Mouse (Mus musculus): ENCODE measurements around the gene Sgo1. TPM values are rescaled to one million over a fixed set of nuclear protein-coding genes. Genes with fewer than 3 reads are reported as not detected.
"Not testable (repeated sequence)": the region's sequence is repeated elsewhere in the genome, so short reads cannot be mapped to it uniquely, and the experiment has no call there.

The Sgo1 gene
- polyA plus RNA-seq, 1 experiment from 2014 or later, result 36.3 TPM

- no peak for DNase-seq (ENCODE audit: low spot score)
- H3K27ac ChIP-seq, result no peak overlapping the region
- H3K36me3 ChIP-seq, result peaks cover 23% of the 10 kb centered on the region
- no peaks in the 10 kb centered on the region for H3K4me1 ChIP-seq (replicated peaks)
- WGBS, result 81% methylated on average over 6 of the region's 6 CpGs
- H3K27me3 ChIP-seq (ENCODE audit: insufficient read depth, poor library complexity, severe bottlenecking), result no peaks in the 10 kb centered on the region
- H3K4me3 ChIP-seq, result no peak overlapping the region
- H3K9me3 ChIP-seq, result no peaks in the 10 kb centered on the region
Measured at GRCm38 (mm10) chr17:53661056-53661840, 27.9 kb downstream of the Sgo1 start.

GRCm38 (mm10) chr17:53659738-53660137 lies 29.4 kb downstream of the Sgo1 start:
- Histone ChIP-seq H3K27ac (no peak overlapping the region), H3K4me3 (no peak overlapping the region), H3K4me1 (replicated peaks) (no peaks in the 10 kb centered on the region), H3K9me3 (no peaks in the 10 kb centered on the region), H3K27me3 (ENCODE audit: insufficient read depth, poor library complexity, severe bottlenecking) (no peaks in the 10 kb centered on the region), H3K36me3 (peaks cover 28% of the 10 kb centered on the region)
- no peak for DNase-seq (ENCODE audit: low spot score)
- WGBS, result 84% methylated on average over 4 of the region's 4 CpGs

- Histone ChIP-seq H3K27me3 (ENCODE audit: insufficient read depth, poor library complexity, severe bottlenecking) (no peaks in the 10 kb centered on the region), H3K36me3 (peaks cover 33% of the 10 kb centered on the region), H3K27ac (no peak overlapping the region), H3K4me1 (replicated peaks) (no peaks in the 10 kb centered on the region), H3K9me3 (no peaks in the 10 kb centered on the region), H3K4me3 (no peak overlapping the region)
- 89% methylated on average over 8 of the region's 8 CpGs for WGBS
- no peak for DNase-seq (ENCODE audit: low spot score)
Measured at GRCm38 (mm10) chr17:53659230-53659629, 29.9 kb downstream of the Sgo1 start.

- no peaks in the 10 kb centered on the region for H3K4me1 ChIP-seq (replicated peaks)
- H3K27ac ChIP-seq, result no peak overlapping the region
- no peaks in the 10 kb centered on the region for H3K27me3 ChIP-seq (ENCODE audit: insufficient read depth, poor library complexity, severe bottlenecking)
- H3K4me3 ChIP-seq, result no peak overlapping the region
- no peak for DNase-seq (ENCODE audit: low spot score)
- peaks cover 35% of the 10 kb centered on the region for H3K36me3 ChIP-seq
- 92% methylated on average over 2 of the region's 2 CpGs for WGBS
- H3K9me3 ChIP-seq, result no peaks in the 10 kb centered on the region
Measured at GRCm38 (mm10) chr17:53658668-53659067, 30.5 kb downstream of the Sgo1 start.

GRCm38 (mm10) chr17:53657391-53657790 lies 31.7 kb downstream of the Sgo1 start:
- WGBS, result 76% methylated on average over 2 of the region's 2 CpGs
- not testable (repeated sequence) for H3K27me3 ChIP-seq (ENCODE audit: insufficient read depth, poor library complexity, severe bottlenecking); H3K4me1 ChIP-seq (replicated peaks); DNase-seq (ENCODE audit: low spot score); H3K4me3 ChIP-seq; H3K27ac ChIP-seq; H3K9me3 ChIP-seq
- H3K36me3 ChIP-seq, result peaks cover 42% of the 10 kb centered on the region

GRCm38 (mm10) chr17:53656369-53656860 lies 32.7 kb downstream of the Sgo1 start:
- H3K4me3 ChIP-seq, result no peak overlapping the region
- 67% methylated on average over 6 of the region's 6 CpGs for WGBS

GRCm38 (mm10) chr17:53655959-53656358 lies 33.2 kb downstream of the Sgo1 start:
- no peaks in the 10 kb centered on the region for H3K4me1 ChIP-seq (replicated peaks)
- H3K9me3 ChIP-seq, result no peaks in the 10 kb centered on the region
- H3K4me3 ChIP-seq, result no peak overlapping the region
- no peaks in the 10 kb centered on the region for H3K27me3 ChIP-seq (ENCODE audit: insufficient read depth, poor library complexity, severe bottlenecking)
- no peak overlapping the region for H3K27ac ChIP-seq
- H3K36me3 ChIP-seq, result peaks cover 42% of the 10 kb centered on the region
- 92% methylated on average over 2 of the region's 2 CpGs for WGBS
- DNase-seq (ENCODE audit: low spot score), result no peak

More at GRCm38 (mm10) chr17:53656369-53656860, 32.7 kb downstream of the Sgo1 start:
- DNase-seq (ENCODE audit: low spot score), result no peak
- Histone ChIP-seq H3K9me3 (no peaks in the 10 kb centered on the region), H3K4me1 (replicated peaks) (no peaks in the 10 kb centered on the region), H3K36me3 (peaks cover 42% of the 10 kb centered on the region), H3K27me3 (ENCODE audit: insufficient read depth, poor library complexity, severe bottlenecking) (no peaks in the 10 kb centered on the region), H3K27ac (no peak overlapping the region)

GRCm38 (mm10) chr17:53655081-53655480 lies 34.1 kb downstream of the Sgo1 start:
- H3K4me1 ChIP-seq (replicated peaks), result no peaks in the 10 kb centered on the region
- no peak overlapping the region for H3K4me3 ChIP-seq
- WGBS, result 94% methylated on average over 6 of the region's 6 CpGs
- no peak for DNase-seq (ENCODE audit: low spot score)
- H3K36me3 ChIP-seq, result peaks cover 37% of the 10 kb centered on the region
- no peak overlapping the region for H3K27ac ChIP-seq
- H3K27me3 ChIP-seq (ENCODE audit: insufficient read depth, poor library complexity, severe bottlenecking), result no peaks in the 10 kb centered on the region
- no peaks in the 10 kb centered on the region for H3K9me3 ChIP-seq

GRCm38 (mm10) chr17:53654596-53654995 lies 34.5 kb downstream of the Sgo1 start:
- no peaks in the 10 kb centered on the region for H3K4me1 ChIP-seq (replicated peaks)
- H3K27me3 ChIP-seq (ENCODE audit: insufficient read depth, poor library complexity, severe bottlenecking), result no peaks in the 10 kb centered on the region
- no peak for DNase-seq (ENCODE audit: low spot score)
- no peak overlapping the region for H3K27ac ChIP-seq
- no peak overlapping the region for H3K4me3 ChIP-seq
- H3K36me3 ChIP-seq, result peaks cover 32% of the 10 kb centered on the region
- no peaks in the 10 kb centered on the region for H3K9me3 ChIP-seq
- WGBS, result 93% methylated on average over 4 of the region's 4 CpGs

GRCm38 (mm10) chr17:53650251-53650661 lies 38.9 kb downstream of the Sgo1 start:
- Histone ChIP-seq H3K27ac (no peak overlapping the region), H3K4me3 (no peak overlapping the region), H3K27me3 (ENCODE audit: insufficient read depth, poor library complexity, severe bottlenecking) (no peaks in the 10 kb centered on the region), H3K4me1 (replicated peaks) (no peaks in the 10 kb centered on the region), H3K9me3 (no peaks in the 10 kb centered on the region), H3K36me3 (peaks cover 33% of the 10 kb centered on the region)
- no peak for DNase-seq (ENCODE audit: low spot score)
- whole genome bisulfite sequencing, result 86% methylated on average over 2 of the region's 2 CpGs

- Histone ChIP-seq H3K9me3 (no peaks in the 10 kb centered on the region), H3K36me3 (peaks cover 46% of the 10 kb centered on the region), H3K27me3 (ENCODE audit: insufficient read depth, poor library complexity, severe bottlenecking) (no peaks in the 10 kb centered on the region), H3K4me3 (no peak overlapping the region), H3K27ac (no peak overlapping the region), H3K4me1 (replicated peaks) (no peaks in the 10 kb centered on the region)
- DNase-seq (ENCODE audit: low spot score), result no peak
- WGBS, result 85% methylated on average over 4 of the region's 4 CpGs
Measured at GRCm38 (mm10) chr17:53643360-53643759, 45.8 kb downstream of the Sgo1 start.

GRCm38 (mm10) chr17:53631344-53631743 lies 57.8 kb downstream of the Sgo1 start:
- no peaks in the 10 kb centered on the region for H3K4me1 ChIP-seq (replicated peaks)
- no peak overlapping the region for H3K27ac ChIP-seq
- no peak overlapping the region for H3K4me3 ChIP-seq

GRCm38 (mm10) chr17:53628131-53628530 lies 61.0 kb downstream of the Sgo1 start:
- Histone ChIP-seq H3K9me3 (no peaks in the 10 kb centered on the region), H3K27ac (no peak overlapping the region), H3K4me3 (no peak overlapping the region), H3K4me1 (replicated peaks) (no peaks in the 10 kb centered on the region), H3K36me3 (peaks cover 3% of the 10 kb centered on the region; the same call in 1 of the 2 replicates), H3K27me3 (ENCODE audit: insufficient read depth, poor library complexity, severe bottlenecking) (no peaks in the 10 kb centered on the region)
- no peak for DNase-seq (ENCODE audit: low spot score)
- 81% methylated on average over 5 of the region's 5 CpGs for WGBS

More at GRCm38 (mm10) chr17:53631344-53631743, 57.8 kb downstream of the Sgo1 start:
- Histone ChIP-seq H3K36me3 (peaks cover 12% of the 10 kb centered on the region), H3K27me3 (ENCODE audit: insufficient read depth, poor library complexity, severe bottlenecking) (no peaks in the 10 kb centered on the region), H3K9me3 (no peaks in the 10 kb centered on the region)
- no peak for DNase-seq (ENCODE audit: low spot score)

Data from hindbrain, embryonic 10.5 days (tissue).